Mouse (Mus musculus): Measurements from ENCODE around the gene Fkbp1b.
"Not testable (repeated sequence)": the region's sequence is repeated elsewhere in the genome, so short reads cannot be mapped to it uniquely, and the experiment has no call there.

Gene Fkbp1b

GRCm38 (mm10) chr12:4843741-4844140, 2.4 kb upstream of the Fkbp1b start:
- in situ Hi-C loops (cut with MboI, MseI): no loop called here

DNA sequence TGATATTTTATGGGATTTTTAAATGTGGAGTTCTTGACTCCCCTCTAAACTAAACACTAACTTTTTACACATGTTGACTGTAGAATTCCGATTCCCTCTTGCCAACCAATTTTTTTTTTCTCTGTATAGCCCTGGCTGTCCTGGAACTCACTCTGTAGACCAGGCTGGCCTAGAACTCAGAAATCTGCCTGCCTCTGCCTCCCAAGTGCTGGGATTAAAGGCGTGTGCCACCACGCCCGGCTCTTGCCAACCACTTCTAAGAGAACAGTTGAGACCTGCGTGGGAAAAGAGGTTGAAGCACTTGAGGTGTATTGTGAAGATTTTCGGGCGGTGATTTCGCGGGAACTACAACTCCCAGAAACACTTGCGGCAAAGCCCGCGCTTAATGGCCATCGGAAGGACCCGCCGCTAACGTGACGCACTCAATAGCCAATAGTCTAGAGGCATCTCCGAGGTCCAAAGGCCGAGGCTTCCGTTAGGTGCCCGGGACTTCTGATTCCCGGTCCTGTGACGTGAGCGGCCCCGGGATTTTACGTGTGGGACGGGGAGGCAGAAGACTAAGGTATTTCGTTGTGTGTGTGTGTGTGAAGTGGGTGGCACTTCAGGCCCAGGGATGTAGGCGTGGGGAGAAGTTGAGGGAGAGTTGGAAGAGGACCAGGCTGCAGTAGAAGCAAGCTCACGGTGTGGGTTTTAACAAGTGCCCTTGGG, 1.7 kb upstream of the Fkbp1b start, which contains the start of gene Wdcp:
TSS of gene Wdcp (plus strand) at position 414 of the 708 bp plus-strand sequence.
- in situ Hi-C loops (cut with MboI, MseI): no loop called here

GRCm38 (mm10) chr12:4842456-4842855, 1.1 kb upstream of the Fkbp1b start:
- in situ Hi-C loops (cut with MboI, MseI): no loop called here

GRCm38 (mm10) chr12:4840741-4841140, 650 bp downstream of the Fkbp1b start:
- in situ Hi-C loops (cut with MboI, MseI): no loop called here

DNA sequence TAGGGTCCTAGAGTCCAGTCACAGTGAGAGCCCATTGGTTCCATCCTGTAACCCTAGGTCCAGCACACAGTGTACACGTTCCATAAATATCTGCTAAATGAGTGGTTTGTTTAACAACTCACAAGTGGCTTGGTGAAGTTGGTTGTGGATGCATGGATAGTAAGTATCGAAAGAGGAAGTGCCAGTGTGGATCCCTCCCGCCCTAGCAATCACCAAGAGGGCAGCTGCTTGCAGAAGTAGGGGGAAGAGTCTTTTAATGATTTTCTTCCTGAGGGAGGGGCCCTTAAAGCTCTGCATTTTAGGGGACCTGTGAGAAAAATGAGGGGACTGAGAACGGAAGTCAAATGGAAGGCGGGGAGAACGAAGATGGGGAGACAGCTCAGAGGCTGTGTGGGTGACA, 1.4 kb downstream of the Fkbp1b start:
- in situ Hi-C loops (cut with MboI, MseI): no loop called here

DNA sequence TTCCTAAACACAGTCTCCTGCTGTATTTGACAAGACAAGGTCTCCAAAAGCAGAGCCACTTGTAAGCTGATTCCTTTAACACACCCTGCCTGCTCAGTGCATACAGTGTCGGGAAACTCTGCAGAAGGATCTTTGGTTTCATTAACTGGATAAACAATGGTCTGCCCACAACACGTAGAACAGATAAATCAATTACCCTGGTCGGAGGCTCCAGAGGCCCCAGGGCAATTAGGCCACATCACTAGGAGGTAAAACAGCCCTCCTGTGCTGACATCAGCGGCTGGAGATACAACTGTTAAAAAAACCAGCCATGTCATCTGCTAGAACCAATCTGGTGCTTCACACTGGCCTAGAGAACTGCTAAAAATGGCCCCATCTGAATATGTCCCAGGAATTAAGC, 4.4 kb downstream of the Fkbp1b start:
- in situ Hi-C loops (cut with MboI, MseI): no loop called here

GRCm38 (mm10) chr12:4827256-4827655, 14.1 kb downstream of the Fkbp1b start:
- in situ Hi-C loops (cut with MboI, MseI): no loop called here

- in situ Hi-C loops (cut with MboI, MseI): no loop called here
Observed at GRCm38 (mm10) chr12:4817361-4818101, 23.9 kb downstream of the Fkbp1b start, which contains the start of gene Sf3b6. Sf3b6 (plus strand) TSS chr12:4817544.

GRCm38 (mm10) chr12:4816680-4817360, 24.6 kb downstream of the Fkbp1b start:
- in situ Hi-C loops (cut with MboI, MseI): no loop called here

- in situ Hi-C loops (cut with MboI, MseI): no loop called here
Observed at GRCm38 (mm10) chr12:4813636-4814035, 27.8 kb downstream of the Fkbp1b start.

DNA sequence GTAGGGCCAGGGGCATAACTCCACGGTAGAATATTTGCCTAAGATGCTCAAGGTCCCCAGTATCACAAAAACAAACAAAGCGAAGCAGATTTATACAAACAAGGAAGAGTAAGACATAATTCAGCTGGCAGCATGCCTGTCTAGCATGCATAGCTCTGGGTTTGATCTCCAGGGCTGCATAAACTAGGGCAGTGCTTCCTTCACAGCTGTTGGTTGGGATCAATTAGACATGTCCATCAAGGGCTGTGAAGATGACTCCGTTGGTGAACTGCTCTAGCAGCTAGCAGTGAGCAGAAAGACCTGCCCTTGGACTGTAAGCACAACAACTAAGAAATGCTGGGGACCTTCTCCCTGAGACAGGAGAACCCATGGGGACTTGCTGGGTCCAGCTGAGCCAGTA, 29.7 kb downstream of the Fkbp1b start:
- in situ Hi-C loops (cut with MboI, MseI): no loop called here

DNA sequence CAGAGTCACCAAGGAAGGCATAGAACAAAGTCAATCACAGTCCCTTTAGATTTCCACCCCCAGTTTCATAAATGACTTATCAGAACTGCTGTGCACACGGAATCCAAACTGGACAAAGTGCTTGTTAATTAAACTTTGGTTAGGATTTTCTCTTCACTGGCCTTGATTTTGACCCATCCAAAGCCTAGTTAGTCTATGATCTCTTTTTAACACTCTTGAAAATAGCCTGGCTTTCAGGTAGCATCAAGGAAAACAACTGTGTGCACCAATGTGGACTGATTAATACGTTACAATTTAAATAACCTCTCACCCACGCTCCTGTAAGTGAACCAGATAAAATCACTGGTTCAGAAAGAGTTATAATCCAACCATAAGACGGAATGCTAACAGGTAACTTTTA, 30.4 kb downstream of the Fkbp1b start:
- in situ Hi-C loops (cut with MboI, MseI): no loop called here

GRCm38 (mm10) chr12:4797471-4797870, 43.9 kb downstream of the Fkbp1b start:
- in situ Hi-C loops (cut with MboI, MseI): not testable (repeated sequence)

DNA sequence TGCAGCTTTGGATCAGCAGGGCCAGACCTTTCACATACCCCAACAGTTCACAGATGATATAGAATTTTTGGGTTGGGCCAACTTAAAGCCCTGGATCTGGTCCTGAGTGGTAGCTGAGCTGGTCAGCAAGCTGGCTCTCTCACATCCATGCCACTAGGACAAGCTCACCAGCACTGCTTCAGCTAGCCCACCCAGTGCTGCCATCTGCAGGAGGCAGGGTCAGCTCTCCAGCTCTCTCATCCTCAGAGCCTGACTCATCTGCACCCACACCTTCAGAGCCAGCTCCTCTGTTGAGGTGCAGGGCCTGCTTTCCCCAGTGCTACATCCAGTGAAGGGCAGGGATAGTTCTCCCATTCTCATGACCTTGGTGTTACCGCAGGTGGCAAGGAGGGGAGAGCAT, 47.7 kb downstream of the Fkbp1b start:
- in situ Hi-C loops (cut with MboI, MseI): no loop called here

DNA sequence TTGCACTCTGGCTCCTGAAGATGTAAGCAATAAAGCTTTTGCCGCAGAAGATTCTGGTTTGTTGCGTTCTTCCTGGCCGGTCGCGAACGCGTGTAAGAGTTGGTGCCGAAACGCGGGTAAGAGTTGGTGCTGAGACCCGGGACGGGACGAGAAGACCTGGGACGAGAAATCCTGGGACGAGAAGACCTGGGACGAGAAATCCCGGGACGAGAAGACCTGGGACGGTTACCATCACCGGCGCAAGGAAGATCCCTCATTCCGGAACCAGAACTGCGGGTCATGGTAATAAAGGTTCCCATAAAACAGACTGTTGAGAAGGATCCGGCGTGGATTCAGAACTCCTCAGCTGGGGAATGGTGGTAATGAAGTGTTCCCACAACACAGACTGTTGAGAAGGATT, 53.3 kb downstream of the Fkbp1b start:
- in situ Hi-C loops (cut with MboI, MseI): not testable (repeated sequence)

- in situ Hi-C loops (cut with MboI, MseI): no loop called here
Observed at GRCm38 (mm10) chr12:4784466-4784865, 56.9 kb downstream of the Fkbp1b start.

GRCm38 (mm10) chr12:4783598-4783997, 57.8 kb downstream of the Fkbp1b start:
- in situ Hi-C loops (cut with MboI, MseI): no loop called here
